Mouse (Mus musculus): ENCODE results near the gene Myl6.
A peak's percentile ranks its signal among the peaks of the same experiment; 100 is the strongest.
"Not testable (repeated sequence)": the region's sequence is repeated elsewhere in the genome, so short reads cannot be mapped to it uniquely, and the experiment has no call there.

The Myl6 gene

DNA sequence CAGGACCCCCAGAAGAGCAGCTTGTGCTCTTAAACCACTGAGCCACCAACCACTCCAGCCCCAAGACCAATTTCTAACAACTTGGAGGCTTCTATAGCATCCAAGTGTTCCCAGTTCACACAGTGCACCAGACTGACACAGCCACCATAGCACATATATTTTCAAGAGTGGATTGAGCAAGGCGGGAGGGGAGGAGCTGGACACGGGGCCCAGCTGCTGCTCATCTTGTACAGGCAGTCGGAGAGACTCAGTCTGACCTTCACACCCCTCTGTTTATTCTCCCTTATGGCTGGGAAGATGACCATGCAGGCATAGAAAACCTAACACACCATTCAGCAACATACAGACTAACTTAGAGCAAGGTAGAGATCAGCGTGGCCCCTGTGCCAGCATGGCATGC lies 15.9 kb upstream of the Myl6 start:
- no peak for DNase-seq (ENCODE audit: low read depth, low spot score)

DNA sequence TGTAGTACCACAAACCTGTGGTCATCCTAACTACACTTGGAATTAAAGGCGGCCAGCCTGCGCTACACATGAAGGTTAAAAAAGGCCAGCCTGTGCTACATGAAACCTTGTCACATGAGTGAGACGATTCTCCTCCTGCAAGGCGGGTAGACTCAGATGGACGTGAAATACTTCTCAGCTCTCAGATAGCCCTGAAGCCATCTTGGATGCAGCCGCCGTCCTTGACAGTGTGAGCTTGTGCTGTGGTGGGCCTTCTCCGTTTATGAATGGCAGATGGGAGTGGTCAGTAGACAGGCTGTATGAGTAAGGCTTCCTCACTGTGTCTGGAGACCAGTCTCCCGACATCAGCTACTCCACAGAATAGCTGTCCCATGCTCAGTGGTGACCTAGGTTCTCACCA lies 15.3 kb upstream of the Myl6 start:
- no peak for DNase-seq (ENCODE audit: low read depth, low spot score)

DNA sequence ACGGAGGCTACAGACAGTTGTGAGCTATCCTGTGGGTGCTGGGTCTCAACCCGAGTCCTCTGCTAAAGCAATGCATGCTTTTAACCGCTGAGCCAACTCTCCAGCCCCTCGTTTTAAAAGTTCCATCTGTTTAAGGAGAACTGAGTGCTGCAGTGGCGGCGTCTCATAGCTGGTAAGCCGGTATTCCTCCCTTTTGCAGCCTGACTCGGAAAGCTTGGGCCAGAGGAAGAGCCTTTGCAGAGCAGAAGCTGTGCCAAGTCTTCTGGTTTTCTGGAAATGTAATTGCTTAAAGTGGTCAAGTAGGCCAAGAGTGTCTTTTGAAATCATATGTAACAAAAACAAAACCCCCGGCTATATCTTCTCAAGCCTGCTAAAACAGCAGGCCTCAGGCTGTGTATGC lies 14.3 kb upstream of the Myl6 start:
- DNase-seq (ENCODE audit: low read depth, low spot score) = no peak

DNA sequence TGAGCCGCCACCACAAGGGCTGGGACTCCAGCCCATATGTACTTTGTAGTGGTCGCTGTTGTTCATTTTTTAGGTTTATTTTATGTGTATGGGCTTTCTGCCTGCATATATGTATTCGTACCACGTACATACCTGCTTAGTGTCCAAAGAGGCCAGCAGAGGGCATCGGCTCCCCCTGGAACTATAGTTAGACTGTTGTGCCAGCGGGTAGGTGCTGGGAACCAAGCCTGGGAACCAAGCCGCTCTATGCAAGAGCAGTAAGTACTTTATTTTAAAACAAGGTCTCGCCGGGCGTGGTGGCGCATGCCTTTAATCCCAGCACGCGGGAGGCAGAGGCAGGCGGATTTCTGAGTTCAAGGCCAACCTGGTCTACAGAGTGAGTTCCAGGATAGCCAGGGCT lies 12.0 kb upstream of the Myl6 start:
- no peak for DNase-seq (ENCODE audit: low read depth, low spot score)

DNA sequence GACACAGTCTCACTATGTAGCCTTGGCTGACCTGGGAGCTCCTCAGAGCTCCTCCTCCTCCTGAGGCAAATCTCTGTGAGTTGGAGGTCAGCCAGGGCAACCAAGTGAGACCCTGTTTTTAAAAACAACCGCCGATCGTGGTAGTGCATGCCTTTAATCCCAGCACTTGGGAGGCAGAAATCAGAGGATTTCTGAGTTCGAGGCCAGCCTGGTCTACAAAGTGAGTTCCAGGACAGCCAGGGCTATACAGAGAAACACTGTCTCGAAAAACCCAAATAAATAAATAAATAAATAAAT lies 11.4 kb upstream of the Myl6 start:
- not testable (repeated sequence) for DNase-seq (ENCODE audit: low read depth, low spot score)

DNA sequence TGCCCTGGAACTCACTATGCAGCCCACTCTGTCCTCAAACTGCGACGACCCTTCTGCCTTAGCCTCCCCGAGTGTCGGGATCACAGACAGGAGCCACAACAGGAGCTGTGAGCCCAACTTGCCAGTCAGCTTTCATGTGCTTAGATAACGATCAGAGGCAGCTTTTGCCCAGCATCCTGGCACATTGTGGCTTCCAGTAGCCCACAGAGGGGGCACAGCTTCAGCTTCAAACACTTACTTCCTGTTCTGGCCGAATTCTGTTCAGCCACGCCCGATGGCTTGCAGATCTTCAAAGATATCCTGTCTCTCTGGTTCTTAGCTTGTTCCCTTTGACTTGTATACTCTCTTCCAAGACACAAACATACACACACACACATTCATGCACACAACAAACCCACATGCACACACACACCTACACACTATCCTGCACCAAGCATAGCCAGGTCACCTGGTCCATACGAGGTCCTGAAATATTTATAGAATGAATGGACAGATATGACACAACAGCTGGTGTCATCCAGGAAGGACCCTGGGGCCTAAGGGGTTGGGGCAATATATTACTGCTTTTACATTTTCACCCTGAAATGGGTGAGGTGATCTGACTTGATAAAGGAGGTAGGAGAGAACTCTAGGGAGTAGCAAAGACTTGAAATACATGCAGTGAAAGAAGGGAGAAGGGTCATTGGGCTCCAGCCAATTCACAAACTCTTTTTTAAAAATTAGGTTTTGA lies 10.9 kb upstream of the Myl6 start:
- DNase-seq (ENCODE audit: low read depth, low spot score) = no peak

DNA sequence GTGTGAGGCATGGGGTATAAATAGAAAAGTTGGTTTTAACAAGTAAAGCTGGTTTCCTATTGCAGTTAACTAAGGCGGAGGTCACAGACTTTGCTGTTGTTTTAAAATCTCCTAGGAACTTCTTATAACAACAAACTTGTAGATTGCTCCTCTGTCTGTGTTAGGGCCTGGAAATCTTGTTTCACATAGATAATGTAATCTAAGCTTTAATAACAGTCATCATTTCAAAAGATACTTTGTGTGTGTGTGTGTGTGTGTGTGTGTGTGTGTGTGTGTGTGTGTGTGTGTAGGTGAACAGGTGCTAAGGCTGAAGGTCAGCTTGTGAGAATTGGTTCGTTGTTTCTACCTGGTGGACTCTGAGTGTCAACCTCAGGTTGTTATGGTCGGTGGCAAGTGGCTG lies 10.1 kb upstream of the Myl6 start:
- DNase-seq (ENCODE audit: low read depth, low spot score) = no peak

DNA sequence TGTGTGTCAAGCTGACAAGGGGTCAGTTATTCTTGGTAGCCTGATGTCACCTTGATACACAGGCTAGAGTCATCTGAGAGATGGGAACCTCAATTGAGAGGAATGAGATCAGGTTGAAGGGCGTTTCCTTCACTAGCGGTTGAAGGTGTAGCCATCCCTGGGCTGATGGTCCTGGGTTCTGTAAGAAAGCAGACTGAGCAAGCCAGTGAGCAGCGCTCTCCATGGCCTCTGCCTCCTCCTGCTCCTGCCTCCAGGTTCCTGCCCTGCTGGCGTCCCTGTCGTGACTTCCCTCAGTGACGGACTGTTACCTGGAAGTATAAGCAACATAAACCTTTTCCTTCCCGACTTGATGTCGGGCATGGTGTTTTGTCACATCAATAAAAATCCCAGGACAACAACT lies 9.6 kb upstream of the Myl6 start:
- DNase-seq (ENCODE audit: low read depth, low spot score) = no peak

DNA sequence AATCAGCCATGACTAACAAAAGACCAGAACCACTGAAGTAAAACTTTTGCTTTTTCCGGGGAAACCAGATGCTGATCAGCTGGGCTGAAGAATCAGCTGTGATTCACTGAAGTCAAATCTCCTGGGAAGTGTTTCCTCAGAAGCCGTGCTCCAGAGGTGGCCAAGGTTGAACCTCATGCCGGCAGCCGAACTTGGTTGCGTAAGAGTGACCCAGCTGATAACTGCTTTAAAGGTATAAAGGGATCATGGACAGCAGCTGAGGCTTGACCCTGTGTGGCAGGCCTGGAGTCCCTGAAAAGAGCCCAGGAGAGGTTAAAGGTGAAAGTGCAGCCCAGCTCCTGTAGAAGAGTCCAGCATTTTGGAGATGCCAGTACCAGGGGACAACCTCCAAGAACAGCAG lies 8.4 kb upstream of the Myl6 start:
- DNase-seq (ENCODE audit: low read depth, low spot score) = no peak

DNA sequence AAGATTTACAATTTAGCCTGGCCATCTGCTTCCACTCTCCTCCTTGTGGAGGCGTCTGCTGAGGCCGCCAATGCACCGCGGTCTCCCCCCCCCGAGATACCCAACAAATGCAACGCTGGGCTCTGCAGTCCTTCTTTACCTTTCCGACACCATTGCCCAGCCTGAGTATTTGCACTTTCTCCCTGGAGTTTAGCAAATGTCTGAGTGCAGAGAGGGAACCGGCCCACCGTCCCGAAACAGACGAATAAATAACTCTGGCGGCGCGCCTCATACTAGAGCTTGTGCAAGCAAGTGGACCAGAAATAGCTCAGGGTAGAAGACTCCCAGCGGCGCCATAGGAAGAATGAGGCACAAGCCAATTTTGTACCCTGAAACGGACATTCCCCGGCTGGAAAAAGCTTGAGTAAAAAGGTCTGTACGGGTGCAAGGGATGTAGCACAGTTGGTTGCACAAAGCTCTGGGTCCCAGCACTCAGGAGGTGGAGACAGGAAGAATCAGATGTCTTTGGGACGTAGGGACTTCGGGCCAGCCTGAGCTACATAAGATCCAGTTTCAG lies 5.2 kb upstream of the Myl6 start:
- peak; percentile 70 for DNase-seq (ENCODE audit: low read depth, low spot score)

DNA sequence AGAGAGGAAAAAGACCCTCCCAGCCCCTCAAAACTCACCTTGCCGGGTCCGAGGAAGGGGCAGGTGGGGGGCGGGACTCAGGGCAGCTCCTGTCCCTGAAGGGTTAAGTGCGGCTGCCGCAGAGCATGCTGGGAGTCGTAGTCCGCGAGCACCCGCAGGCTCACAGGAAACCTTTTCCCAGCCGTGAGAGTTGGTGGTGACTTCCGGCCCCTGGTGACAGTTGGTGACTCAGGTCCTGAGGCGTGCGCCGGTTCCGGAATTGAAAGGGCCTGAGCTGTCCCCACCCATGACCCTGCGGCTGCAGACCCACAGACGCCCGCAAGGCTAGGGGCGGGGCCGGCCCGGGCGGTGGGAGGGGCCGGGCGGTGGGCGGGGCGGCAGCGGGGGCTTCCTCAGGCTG lies 4.6 kb upstream of the Myl6 start, which contains the start of gene Myl6b:
Gene Myl6b (minus strand): TSS at position 96 of the 400 bp plus-strand sequence.
- peak; percentile 99 for DNase-seq (ENCODE audit: low read depth, low spot score)

DNA sequence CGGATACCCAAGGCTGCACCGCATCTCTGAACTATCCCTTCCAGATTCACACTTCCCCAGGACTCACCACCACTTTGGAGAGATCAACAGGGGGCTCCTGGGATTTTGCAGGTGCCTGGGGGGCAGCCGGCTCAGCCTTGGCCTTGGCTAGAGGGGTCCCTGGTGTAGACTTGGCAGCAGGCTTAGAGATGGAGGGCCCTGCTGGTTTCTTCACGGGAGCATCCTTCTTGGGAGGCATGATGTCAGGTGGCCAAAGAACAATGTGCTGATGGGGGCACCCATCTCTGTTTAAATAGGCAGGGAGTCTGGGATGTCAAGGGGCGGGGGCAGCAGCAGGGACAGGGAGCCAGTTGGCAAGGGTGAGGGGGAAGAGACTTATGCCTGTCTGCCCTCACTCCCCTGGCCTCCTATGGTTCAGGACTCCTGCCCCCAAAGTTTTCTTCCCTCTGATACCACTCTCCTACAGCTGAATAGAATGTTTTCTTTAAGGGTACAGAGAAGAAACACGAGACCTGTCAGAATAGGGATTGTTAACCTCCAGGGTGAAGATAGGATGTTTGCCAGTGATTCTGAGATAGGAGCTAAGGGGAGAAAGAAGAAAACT lies 3.3 kb upstream of the Myl6 start:
- no peak for DNase-seq (ENCODE audit: low read depth, low spot score)

DNA sequence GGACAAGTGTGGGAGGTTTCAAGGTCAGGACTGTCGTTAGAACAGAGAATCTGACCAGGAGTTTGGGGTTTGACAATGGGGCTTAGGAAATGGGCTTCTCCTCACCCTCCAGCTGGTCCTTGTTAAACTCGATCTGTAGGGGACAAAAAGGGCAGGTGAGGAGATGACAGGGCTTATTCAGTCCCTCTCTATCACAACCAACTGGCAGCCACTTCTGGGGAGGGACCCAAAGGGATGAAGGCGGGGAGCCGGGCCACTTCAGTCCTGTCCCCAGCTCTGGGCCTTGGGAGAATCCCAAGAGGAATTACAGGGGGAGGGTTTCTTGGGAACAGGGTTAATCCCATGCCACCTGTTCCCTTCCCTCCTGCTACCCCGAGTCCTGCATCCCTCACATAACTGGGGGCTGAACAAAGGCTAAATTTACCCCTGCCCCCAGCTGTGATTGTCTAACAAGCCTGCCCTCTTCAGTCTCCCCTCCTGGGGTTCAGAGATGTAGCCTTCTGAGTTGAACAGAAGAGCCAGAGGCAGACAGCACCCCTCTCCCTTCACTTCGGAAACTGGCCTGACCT lies 2.6 kb upstream of the Myl6 start:
- DNase-seq (ENCODE audit: low read depth, low spot score) = no peak

DNA sequence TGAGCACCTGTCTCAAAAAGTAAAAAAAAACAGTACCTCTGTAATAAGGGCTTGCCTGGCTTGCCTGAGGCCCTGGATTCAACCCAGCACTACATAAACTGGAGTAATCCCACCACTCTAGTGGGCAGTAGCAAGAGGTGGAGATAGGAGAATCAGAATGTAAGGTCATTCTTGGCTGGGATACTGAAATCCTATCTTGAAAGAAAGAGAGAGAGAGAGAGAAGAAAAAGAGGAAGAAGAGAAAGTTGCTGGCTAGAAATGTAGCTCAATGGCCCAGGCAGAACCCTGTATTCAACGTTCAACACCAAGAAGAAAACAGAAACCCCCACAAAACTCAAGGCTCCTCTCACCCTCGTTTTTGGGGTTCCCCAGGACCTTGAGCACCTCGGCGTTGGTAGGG lies 2.0 kb upstream of the Myl6 start:
- DNase-seq (ENCODE audit: low read depth, low spot score) = no peak

DNA sequence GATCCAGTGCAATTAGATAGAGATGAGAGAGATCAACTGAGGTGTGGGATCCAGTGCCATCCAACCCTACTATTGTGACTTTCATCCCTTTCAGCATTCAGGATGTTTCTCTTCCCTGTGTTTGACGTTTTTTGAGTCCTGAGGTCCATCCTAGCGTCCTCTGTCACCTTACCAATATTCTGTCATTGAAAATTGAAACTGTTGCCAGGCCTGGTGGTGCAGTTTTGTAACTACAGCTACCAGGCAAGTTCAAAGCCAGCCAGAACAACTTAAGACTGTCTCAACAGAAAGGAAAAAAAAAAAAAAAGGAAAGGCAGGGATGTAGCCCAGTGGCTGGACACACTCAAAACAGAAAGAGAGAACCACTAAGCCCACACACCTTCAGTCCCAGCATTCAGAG lies 1.3 kb upstream of the Myl6 start:
- no peak for DNase-seq (ENCODE audit: low read depth, low spot score)

DNA sequence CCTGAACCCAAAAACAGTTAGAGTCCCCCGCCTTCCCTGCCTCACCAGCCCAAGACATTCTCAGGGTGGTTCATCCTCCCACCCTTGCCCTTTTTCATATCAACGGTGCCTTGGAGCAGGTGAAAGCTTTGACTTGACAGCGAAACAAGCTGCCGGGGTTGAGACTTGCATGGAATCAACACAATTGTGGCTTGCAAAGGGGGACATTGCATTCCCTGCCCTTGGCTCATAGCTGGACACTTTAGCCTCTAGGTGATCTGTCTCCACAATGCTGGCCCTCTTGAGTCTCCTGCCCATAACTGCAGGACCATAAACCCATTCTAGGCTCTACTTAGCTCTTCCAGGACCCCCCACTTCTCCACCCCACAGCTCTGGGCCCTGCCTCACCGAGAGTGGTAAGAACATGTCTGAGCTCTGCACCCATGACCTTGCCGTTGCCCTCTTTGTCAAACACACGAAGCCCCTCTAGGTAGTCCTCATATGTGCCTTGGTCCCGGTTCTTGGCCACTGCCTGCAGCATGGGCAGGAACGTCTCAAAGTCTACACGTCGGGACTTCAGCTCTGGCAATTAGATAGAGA lies 811 bp upstream of the Myl6 start:
- no peak for DNase-seq (ENCODE audit: low read depth, low spot score)

DNA sequence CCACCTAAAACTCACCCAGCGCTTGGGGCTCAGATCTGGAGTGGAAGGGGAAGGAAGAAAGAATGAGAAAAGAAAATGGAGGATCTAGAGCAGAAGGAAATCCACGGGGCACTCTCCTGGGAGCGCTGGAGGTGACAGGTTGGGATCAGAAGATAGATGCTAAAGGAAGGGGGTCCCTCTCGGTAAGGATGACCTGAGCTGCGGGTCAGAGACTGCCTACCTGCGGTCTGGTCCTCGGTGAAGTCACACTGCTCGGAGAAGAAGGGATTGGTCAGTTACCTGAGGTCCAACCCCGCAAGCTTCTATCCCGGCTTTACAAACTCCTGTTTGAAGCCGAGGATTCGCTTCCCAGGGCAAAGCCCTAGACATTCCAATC lies 638 bp downstream of the Myl6 start:
- DNase-seq (ENCODE audit: low read depth, low spot score) = no peak

DNA sequence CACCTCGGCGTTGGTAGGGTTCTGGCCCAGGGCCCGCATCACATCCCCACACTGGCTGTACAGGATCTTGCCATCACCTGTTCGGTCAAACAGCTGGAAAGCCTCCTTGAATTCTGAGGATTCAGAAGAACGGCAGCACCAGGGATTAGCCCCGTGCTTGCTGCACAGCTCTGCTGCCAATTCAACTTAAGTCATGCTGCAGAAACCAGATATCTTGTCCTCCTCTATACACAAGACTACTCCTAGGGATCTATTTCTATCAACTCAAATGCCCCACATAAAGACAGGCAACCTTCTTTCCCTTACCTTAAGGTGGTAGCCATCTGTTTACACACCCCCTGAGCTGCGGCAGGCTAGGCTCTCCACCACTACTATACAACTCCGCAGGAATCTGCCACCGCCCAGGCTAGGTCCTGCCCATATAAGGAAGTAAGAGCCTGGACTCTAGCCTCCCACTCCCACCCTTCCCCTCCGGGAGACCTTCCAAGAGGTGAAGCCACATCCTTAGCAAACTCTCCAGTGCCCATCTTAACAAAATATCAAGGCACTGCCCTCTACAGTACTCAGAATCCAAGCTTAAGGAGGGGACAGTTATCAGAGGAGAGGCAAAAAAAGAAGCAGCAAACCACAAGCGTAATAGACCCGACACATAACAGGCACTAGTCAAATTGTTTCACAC lies 1.2 kb downstream of the Myl6 start:
- peak; percentile 75 for DNase-seq (ENCODE audit: low read depth, low spot score)

DNA sequence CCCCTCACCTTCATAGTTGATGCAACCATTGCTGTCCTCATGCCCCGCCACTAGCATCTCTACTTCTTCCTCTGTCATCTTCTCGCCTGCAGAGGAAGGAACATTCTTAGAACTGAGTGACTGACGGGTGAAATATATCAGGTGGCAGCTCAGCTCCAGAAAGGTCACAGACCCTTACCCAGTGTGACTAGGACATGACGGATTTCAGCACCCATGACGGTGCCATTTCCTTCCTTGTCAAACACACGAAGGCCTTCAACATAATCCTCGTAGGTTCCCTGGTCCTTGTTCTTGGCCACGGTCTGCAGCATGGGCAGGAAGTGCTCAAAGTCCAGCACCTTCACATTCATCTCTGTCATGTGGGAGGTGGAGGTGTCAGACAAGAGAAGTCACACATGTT lies 1.9 kb downstream of the Myl6 start:
- DNase-seq (ENCODE audit: low read depth, low spot score) = not testable (repeated sequence)

DNA sequence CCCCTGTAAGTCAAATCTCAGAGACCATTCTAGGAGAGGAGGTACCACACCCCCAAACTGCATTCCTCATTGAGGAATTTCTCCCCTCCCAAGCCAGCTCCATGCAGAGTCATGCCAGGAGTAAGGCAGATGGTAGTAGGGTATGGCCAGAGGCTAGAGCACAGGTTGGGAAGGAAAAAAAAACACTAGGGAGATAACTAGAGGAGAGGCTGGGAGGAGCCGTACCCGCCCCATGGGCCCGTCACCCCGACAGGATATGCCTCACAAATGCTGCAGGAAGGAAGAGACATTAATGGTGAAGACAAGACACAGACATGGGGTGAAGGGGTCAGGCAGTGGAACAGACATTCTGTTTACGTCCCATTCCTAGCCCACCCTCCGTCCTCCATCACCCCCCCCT lies 2.5 kb downstream of the Myl6 start:
- DNase-seq (ENCODE audit: low read depth, low spot score) = peak; percentile 28

DNA sequence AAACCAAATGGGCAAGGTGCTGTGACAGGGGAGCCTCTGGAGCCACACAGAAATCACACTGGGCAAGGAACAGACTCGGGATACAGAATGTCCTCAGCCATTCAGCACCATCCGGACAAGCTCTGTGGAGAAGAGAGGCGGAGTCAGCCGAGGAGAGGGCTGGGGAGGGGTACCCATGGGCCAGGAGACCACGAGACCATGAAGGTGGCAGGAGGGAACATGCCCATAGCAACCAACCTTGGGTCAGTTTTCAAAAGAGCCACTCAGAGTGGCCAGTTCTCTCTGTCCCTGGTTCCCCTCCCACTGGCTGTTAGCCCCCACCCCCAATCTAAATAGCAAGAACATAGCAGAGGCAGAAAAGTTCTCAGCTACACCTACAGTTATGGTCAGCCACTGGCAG lies 3.0 kb downstream of the Myl6 start:
- no peak for DNase-seq (ENCODE audit: low read depth, low spot score)

DNA sequence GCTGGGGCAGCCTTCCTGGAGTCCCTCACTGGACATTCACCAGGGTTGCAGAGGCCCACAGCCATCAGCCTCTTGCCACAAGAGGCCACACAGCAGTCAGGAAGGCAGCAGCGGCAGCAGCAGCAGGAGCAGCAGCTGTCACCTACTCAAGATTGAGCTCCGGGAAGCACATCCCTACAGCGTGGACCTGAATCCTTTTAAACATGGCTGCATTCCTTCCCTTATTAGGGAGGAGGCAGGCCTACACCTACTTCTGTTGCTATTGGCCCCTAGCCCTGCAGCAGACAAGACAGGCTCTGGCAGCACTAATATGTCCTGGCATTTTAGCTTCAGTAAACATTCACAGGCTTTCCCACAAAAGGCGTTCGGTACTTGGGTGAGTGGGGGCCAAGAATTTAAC lies 3.7 kb downstream of the Myl6 start:
- peak; percentile 63 for DNase-seq (ENCODE audit: low read depth, low spot score)
